Mouse (Mus musculus) R1 (cell line): ENCODE measurements around the gene Hdgf.
"Not testable (repeated sequence)": the region's sequence is repeated elsewhere in the genome, so short reads cannot be mapped to it uniquely, and the experiment has no call there.

Experiments used
- DNase-seq: peaks from one replicate; pipeline ENCODE4 v3.0.0-alpha.2; 2018; ENCODE audit warnings: low read depth, low spot score

The Hdgf gene

GRCm38 (mm10) chr3:87905880-87906485 lies at the start of gene Hdgf:
Gene Hdgf, plus strand, starts transcription at chr3:87906321.
- DNase-seq = peak; percentile 98

- DNase-seq = no peak
Measured at GRCm38 (mm10) chr3:87857666-87858065, 48.5 kb upstream of the Hdgf start.

- peak; percentile 86 for DNase-seq
Measured at GRCm38 (mm10) chr3:87859813-87860212, 46.3 kb upstream of the Hdgf start.

- DNase-seq = peak; percentile 98
Measured at GRCm38 (mm10) chr3:87864111-87864510, 42.0 kb upstream of the Hdgf start.

- DNase-seq = no peak
Measured at GRCm38 (mm10) chr3:87877730-87878129, 28.4 kb upstream of the Hdgf start.

GRCm38 (mm10) chr3:87884291-87884690 lies 21.8 kb upstream of the Hdgf start:
- no peak for DNase-seq

GRCm38 (mm10) chr3:87884708-87885251 lies 21.3 kb upstream of the Hdgf start:
- DNase-seq = peak; percentile 75

- DNase-seq = peak; percentile 100
Measured at GRCm38 (mm10) chr3:87885281-87886003, 20.7 kb upstream of the Hdgf start, which contains the start of gene Prcc. Gene Prcc, minus strand, starts transcription at chr3:87885608.

GRCm38 (mm10) chr3:87886004-87886365 lies 20.1 kb upstream of the Hdgf start:
- no peak for DNase-seq

- no peak for DNase-seq
Measured at GRCm38 (mm10) chr3:87886416-87886815, 19.7 kb upstream of the Hdgf start.

- peak; percentile 65 for DNase-seq
Measured at GRCm38 (mm10) chr3:87887400-87887799, 18.7 kb upstream of the Hdgf start.

GRCm38 (mm10) chr3:87891481-87891880 lies 14.6 kb upstream of the Hdgf start:
- no peak for DNase-seq

- peak; percentile 92 for DNase-seq
Measured at GRCm38 (mm10) chr3:87893367-87893905, 12.7 kb upstream of the Hdgf start.

GRCm38 (mm10) chr3:87899266-87899665 lies 6.9 kb upstream of the Hdgf start:
- DNase-seq = no peak

- DNase-seq = no peak
Measured at GRCm38 (mm10) chr3:87899776-87900175, 6.3 kb upstream of the Hdgf start.

GRCm38 (mm10) chr3:87901036-87901624 lies 5.0 kb upstream of the Hdgf start:
- DNase-seq = no peak

GRCm38 (mm10) chr3:87901959-87902358 lies 4.2 kb upstream of the Hdgf start:
- not testable (repeated sequence) for DNase-seq

- DNase-seq = no peak
Measured at GRCm38 (mm10) chr3:87903821-87904220, 2.3 kb upstream of the Hdgf start.

GRCm38 (mm10) chr3:87906601-87906980 lies 470 bp downstream of the Hdgf start:
- no peak for DNase-seq

- peak; percentile 83 for DNase-seq
Measured at GRCm38 (mm10) chr3:87906981-87907857, 1.1 kb downstream of the Hdgf start.

GRCm38 (mm10) chr3:87907906-87908305 lies 1.8 kb downstream of the Hdgf start:
- no peak for DNase-seq
